Mouse (Mus musculus) adrenal gland, postnatal 25 days (tissue): ENCODE data around the gene Tnrc6a. TPM values are rescaled to one million over a fixed set of nuclear protein-coding genes. Genes with fewer than 3 reads are reported as not detected.

Source experiments
- DNase-seq: peaks from one replicate; pipeline ENCODE4 v3.0.0; 2021; ENCODE audit warnings: mixed read lengths
- total RNA-seq: library from RNA; stranded (reverse); gene quantifications from 2 replicates; pipeline ENCODE4 v1.2.3, GENCODE M21; 2021

Tnrc6a gene
- total RNA-seq, 1 experiment from 2014 or later: 64.5 TPM

DNA sequence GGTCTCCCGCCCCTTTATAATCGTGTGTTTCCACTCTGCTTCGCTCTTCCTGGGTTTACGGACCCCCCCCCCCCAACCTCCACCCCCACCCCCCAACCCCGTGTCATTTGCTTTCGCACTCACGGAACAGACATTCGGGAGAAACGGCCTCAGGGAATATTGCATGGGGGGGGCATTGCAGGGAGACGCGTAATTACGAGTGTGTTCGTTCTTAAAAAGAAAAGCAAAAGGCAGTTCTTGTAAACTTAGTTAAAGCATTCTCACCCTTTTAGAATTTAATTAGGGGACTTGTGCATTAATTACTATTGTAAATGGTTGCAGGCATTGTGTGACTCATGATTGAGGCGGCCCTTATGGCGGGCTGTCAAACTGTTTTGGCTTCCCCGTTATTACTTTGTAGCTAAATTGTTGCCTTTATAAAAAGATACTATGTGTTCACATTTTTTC, 1.1 kb downstream of the Tnrc6a start:
- peak; percentile 18 for DNase-seq

DNA sequence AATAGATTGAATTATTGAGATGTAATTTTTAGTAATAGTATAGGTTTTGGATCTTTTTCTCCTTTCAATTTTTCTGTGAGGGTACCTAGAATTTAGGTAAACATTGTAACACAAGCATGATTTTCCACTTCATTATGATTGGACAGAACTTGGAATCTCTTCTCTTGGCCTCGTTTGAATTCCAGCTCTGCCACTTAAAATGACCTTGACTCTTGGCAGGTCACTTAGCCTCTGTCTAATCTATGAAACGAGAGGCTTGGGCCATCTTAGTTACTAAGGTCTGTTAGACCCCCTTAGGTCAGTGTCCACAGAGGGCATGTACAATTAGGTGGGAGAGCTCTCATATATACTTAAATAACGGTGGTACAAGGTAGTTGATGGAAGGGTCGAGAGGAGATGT, 2.4 kb downstream of the Tnrc6a start:
- no peak for DNase-seq

DNA sequence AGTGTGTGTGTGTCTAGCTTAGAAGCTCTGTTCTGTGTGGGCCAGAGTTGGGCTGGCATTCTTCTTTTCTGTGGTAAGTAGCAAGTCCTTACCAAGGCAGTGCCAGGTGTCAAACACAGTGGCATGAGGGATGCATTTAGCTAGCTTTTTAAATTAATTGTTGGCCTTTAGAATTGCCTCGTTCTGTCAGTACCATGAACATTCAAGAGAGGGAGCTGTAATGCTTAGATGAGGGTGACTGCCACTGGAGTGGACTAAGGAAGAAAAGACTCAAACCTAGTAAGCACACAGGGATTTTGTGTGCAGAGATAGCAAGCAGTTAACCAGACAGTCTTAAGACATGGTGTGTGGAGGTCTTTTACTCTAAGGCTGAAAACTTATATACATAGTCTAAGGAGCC, 3.6 kb downstream of the Tnrc6a start:
- no peak for DNase-seq

DNA sequence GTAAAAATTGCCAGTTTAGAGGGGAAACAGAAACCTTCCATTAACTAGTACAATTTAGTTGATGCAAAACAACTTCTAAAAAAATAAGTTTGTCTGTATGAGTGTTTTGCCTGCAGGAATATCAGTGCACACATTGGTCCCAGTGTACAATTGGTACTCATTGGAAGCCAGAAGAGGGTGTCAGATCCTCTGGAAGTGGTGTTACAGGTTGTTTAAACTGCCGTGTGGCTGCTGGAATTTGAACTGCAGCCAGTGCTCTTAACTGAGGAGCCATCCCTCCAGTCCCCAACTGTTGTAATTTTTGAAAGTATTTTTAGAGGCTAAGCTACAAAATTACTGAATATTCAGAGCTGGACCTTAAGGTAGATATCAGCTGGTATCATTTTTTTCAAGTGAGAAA, 4.3 kb downstream of the Tnrc6a start:
- DNase-seq: no peak

DNA sequence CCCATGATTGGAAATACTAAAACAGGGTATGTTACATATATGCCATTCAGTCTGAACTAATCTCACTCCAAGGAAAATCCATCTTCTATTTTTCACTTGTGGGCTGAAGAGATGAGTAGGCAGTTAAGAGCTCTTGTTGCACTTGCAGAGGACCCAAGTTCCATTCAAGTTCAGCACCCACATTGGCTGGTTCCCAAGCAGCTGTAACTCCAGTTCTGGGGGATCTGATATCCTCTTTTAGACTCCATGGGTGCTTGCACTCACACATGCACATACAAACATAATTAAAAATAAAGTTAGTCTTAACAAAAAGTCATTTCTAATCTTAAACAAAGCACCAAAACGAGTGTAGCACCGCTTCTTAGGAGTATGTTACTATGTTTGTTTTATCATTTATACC, 5.4 kb downstream of the Tnrc6a start:
- no peak for DNase-seq

DNA sequence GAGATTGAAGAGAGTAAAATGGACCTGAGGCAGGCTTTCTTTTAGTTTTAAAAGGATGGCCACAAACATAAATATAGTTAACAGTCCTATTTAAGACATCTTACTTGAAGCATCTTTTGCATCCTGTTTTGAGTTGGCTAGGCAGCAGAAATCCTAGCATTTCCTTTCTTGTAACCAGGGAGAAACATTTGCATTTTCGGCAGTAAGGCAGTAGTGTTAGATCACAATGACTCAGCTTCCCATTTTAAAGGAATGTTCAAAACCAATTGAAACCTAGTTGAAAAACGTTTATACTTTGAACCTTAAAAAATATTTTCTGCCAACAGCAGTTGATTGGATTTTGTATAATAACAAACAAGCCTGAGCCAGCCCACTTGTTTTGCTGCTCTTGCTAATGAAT, 6.5 kb downstream of the Tnrc6a start:
- DNase-seq: no peak

DNA sequence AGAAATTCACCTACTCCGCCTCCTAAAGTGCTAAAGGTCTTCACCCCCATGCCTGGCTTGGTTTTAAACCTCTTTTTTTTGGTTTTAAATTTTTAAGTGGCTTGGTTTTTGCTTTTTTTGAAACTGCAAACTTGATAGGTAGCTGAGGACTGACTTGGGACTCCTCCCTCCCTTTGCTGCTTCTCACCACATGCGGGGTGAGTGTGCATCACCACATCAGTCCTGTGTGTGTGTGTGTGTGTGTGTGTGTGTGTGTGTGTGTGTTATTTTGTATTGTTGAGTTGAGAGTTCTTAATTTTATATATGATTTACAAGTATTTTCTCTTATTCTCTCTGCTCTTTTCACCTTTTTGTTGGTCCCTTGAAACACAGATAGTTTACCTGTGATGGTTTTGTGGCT, 8.7 kb downstream of the Tnrc6a start:
- no peak for DNase-seq

DNA sequence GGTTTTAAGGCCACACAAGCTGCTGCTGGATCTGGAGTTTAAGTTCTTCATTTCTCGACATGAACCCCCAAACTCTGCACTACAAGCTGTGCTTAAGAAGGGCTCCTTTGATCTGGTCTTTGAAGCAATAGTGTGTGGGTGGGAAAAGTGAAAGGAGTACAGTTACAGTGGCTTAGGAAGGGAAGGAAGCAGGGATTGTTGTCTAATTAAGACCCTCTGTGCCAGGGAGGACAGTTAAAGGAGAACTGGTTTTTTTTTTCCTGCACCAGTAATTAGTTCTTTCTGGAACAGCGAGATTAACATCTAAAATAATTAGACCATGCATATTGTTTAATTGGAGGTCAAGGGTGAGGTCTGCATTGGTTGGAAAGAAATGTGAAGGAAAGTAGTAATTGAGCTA, 11.2 kb downstream of the Tnrc6a start:
- DNase-seq: no peak

DNA sequence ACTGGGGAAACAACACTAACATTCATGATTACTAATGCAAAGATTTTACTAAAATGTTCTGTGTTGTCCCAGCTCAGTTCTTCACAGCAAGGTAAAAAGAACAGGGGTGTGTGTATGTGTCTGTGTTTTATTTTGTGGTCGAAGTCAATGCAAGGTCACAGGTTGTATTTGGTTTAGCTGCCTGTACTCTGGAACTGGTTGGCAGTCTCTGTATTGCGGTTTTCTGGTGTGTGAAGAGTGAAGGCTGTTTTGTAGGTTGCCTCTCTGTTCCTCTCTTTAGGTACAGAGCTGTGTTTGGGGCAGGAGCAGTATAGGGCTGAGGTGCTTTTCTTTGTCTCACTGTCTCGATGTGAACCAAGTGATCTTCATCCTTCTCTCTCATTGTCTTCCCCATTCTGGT, 12.0 kb downstream of the Tnrc6a start:
- no peak for DNase-seq

DNA sequence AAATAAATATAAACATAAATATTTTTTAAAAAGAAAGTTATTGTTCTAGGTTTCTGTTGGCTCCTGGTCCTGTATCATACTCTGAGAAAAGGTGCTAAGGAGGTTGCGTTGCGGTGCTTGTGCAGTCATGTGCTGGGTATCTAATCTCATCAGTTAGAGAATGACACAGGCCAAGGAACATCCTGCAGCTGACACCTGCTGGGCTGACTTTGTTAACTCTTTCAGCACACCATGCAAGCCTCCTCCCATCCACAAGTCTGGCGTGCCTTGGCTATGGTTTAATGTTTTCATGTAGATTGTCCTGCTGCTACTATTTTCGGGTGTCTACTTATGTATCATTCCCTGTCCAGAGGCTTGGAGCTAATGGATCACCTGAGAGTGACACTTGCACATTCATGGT, 14.3 kb downstream of the Tnrc6a start:
- DNase-seq: no peak

DNA sequence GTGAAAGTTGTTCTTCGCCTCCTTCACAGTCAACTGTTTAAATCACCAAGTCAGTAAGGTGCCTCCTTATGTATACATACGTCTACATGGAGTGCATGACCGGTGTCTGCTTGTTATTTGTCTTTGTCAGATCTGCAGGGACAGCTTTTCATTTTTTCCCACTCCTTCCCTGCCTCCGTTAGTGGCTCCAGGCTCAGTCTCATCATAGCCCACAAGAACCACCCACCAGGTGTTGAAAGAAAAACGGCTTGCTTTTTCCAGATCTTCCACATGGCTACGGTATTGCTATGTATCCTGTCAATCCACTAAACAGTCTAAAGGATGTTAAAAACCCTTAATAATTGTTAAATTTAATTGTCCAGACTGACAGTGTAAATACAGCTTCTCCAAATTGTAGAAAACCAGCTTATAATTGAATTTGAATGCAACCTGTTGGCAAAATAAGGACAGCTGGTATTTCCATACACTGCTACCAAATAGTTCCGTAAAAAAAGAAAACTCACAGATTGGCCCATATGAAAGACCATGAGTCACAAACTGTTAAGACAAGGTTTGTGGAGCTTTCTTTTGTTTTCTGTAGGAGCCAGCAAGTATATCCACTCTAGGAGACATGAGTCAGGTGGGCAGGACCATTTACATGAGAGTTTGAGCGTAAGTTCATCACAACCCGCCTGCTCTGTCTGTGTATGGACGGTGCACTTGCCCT, 22.6 kb downstream of the Tnrc6a start:
- no peak for DNase-seq

DNA sequence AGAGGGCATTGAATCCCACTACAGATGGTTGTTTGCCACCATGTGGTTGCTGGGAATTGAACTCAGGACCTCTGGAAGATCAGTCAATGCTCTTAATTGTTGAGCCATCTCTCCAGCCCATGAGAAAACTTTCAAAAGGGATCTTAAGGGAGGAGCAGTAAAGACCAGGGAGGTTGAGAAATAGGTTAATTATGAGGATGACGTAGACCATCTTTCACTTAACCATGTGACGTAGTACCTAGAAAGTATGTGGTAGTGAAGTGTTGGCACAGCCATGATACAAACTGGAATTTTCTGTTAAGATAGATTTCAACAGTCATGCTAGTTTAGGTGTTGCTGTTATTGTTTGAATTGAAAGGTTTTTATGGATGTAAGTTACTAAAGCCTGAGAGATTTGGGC, 24.1 kb downstream of the Tnrc6a start:
- no peak for DNase-seq

DNA sequence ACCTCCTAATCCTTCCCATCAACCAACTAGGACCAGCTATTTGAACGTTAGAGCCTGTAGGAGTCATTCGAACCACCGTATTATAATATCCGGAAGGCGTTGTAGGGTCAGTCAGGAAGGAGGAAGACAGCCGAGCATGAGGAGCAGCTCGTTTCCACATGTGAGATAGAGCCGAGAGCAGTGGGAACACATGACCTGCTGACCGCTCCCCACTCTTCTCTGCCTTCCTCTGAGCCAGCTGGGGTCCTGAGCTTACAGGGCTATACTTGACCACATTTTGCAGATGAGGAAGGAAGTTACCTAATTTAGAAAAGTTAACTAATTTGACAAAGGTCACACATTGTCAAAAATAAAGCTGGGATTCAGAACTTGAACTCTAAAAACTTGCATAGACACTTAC, 25.2 kb downstream of the Tnrc6a start:
- no peak for DNase-seq

DNA sequence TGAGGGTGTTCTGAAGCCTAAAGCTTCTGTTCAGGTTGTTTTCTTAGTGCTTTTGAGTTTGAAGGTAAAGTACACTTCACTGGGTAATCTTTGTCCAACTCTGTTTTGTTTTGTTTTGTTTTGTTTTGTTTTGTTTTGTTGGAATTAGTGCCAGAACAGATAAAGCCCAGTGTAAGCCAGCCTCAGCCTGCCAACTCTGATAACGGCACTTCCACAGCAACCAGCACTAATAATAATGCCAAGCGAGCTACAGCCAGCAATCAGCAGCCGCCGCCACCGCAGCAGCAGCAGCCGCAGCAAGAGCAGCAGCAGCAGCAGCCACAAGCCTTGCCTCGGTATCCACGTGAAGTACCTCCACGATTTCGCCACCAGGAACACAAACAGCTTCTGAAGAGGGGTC, 38.7 kb downstream of the Tnrc6a start:
- DNase-seq: no peak

DNA sequence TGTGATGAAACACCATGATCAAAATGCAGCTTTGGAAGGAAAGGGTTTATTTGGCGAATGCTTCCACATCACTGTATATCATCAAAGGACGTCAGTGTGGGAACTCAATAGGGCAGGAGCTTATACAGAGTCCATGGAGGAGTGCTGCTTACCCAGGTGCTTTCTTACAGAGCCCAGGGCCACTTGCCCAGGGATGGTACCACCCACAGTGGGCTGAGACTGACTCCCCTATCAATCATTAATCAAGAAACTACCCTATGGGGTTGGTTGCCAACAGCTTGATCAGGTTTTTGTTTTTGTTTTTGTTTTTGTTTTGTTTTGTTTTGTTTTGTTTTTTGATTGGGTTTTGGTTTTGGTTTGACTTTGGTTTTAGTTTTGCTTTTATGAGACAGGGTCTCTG, 43.8 kb downstream of the Tnrc6a start:
- DNase-seq: no peak

DNA sequence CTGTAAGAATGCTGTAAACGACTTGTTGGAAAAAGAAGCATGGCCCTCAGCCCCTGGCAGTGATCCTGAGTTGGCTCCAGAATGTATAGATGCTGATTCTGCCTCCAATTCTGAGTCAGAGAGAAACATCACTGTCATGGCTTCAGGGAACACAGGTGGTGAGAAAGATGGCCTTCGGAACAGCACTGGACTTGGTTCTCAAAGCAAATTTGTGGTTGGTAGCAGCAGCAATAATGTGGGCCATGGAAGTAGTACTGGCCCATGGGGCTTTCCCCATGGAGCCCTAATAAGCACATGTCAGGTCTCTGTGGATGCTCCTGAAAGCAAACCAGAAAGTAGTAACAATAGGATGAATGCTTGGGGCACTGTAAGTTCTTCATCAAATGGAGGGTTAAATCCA, 45.9 kb downstream of the Tnrc6a start:
- DNase-seq: no peak

DNA sequence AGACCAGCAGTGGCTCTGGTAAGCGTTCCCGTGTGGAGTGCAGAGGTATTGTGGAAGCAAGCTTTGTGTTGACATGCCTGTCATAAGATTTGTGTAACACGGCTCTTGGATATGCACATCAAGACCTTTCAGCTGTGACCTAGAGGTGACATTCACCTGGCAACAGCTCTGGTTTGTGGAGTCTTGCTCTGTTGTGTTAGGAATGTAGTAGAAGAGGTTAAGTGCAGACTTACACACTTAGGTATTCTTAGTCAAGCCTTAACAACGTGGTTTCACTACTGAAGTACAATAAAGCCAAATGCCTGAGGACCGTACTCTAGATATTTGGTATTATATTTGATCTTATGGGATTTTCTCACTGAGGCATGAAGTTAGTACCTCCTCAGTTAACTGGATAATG, 48.4 kb downstream of the Tnrc6a start:
- no peak for DNase-seq

DNA sequence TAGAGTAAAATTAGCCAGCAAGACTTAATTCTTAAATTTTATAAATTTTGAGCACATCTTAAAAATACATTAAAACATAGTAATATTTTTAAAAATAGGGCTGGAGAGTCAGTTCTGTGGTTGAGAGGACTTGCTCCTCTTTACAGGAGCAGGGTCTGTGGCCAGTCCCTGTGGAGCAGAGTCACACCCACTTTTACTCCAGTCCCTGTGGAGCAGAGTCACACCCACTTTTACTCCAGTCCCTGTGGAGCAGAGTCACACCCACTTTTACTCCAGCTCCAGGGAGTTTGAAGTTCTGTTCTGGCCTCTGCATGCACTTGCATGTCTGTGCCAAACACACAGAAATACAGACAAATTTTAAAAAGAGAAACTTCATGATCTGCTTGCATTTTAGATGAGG, 53.5 kb downstream of the Tnrc6a start:
- DNase-seq: no peak

DNA sequence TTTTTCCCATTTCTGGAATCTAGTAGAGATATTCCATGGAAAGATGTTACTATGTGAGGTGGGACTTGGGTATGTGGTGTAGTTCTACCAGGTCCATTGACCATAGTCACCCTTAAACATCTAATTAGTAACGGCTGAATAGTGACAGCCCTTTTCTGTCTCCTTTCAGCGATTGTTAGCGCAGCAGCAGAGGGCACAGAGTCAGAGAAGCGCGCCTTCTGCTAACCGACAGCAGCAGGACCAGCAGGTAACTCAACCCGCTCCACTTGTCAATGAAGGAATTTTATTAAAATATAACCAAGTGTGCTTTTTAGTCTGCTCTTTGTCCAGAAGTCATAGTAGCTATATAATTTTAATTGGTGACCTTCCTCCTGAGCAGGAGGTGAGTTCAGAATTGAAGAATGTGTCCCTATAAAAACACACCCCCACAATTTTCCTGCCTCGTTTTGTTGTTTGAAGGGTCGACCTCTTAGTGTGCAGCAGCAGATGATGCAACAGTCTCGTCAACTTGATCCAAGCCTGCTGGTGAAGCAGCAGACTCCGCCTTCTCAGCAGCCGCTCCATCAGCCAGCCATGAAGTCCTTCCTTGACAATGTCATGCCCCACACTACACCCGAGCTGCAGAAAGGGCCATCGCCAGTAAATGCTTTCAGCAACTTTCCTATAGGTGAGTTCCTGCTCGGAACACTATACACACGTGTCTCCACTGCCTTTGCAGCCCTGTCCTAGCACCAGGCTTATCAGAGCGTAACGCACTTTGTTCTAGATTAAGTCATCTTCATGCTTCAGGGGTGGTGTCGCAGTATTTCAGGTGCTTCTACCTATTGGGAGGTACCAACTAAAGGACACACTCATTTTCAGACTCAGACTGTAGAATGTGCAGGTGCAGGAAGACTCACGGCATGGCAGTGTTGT, 58.4 kb downstream of the Tnrc6a start:
- DNase-seq: no peak

DNA sequence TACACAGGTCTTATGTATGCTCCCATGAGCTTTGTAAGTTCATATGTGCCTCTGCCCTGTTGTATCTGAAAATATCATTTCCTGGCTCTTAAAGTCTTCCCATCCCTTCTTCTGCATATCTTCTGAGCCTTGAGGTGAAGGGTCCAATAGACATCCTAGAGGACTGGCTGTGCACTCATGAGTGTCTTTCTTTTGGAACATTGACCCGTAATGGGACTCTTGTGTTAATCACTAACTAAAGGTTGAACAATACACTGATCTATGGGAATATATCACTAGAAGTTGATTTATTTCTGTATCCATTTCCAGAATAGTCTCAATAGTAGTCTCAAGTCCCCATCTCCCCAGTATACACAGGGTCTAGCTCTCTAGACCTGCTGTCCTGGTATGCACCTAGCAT, 61.2 kb downstream of the Tnrc6a start:
- no peak for DNase-seq

DNA sequence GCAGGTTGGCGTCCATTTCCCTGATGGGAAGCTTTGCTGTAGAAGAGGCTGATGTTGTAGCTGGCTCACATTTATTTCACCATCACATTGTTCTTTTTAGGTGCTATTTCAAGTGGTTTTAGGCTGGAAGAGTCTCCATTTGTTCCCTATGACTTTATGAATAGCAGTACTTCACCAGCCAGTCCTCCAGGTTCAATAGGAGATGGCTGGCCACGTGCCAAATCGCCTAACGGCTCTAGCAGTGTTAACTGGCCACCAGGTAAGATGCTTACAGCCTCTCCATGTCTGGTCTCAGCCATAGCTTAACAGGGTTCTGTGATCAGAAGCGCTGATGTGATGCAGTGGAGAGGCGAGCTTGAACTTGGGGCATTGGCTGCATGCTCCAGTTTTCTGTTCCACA, 62.8 kb downstream of the Tnrc6a start:
- peak; percentile 29 for DNase-seq

DNA sequence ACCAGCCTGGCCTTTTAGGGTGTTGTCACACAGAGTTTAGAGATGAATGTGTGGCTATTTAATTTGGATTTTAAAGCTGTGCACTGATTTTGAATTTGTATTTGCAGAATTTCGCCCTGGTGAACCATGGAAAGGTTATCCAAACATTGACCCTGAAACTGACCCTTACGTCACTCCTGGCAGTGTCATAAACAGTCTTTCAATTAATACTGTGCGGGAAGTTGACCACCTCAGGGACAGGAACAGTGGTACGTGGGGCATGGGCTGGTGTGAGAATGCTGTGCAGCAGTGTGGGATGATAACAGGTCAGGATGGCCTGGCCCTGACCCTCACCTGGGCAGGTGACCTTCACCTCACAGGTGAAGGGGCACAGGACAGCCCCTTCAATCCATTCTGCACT, 63.6 kb downstream of the Tnrc6a start:
- DNase-seq: no peak

DNA sequence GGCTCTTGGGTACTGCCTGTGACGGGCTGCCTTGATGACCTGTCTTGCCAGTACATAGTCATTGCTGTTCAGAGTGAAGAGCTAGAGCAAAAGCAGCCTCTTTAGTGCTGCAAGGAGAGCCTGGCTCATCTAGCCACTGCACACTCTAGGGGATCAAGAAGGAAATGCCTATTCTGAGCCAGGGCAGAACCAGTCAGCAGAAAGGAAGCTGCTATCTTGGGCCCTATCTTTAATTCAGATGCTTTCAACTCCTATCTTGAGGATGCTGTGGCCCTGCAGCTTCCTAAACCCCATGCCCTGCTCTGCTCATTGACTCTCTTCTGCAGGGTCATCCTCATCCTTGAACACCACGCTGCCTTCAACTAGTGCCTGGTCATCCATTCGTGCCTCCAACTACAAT, 64.8 kb downstream of the Tnrc6a start:
- DNase-seq: no peak

DNA sequence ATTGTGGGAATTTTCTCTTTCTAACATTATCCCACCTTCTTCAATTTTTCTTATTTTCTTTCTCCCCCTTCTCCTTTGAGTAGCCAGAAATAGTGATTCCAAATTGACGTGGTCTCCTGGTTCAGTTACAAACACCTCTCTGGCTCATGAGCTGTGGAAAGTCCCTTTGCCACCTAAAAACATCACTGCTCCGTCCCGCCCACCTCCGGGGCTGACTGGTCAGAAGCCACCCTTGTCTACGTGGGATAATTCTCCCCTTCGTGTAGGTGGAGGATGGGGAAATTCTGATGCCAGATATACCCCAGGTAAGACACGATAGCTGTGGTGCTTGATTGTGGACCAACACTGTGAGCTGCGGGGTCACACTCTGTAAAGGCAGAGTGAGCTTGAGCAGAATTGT, 66.1 kb downstream of the Tnrc6a start:
- no peak for DNase-seq
